Mouse (Mus musculus) urinary bladder, postnatal 36 days (tissue): Measurements from ENCODE around the gene Nek7.
A peak's percentile ranks its signal among the peaks of the same experiment; 100 is the strongest.

Source experiments
- DNase-seq, 2 experiments: peaks; one replicate each; pipeline ENCODE4 v3.0.0; 2022; ENCODE audit warnings: low spot score in 2 of 2, mixed read lengths in 1 of 2

The Nek7 gene

DNA sequence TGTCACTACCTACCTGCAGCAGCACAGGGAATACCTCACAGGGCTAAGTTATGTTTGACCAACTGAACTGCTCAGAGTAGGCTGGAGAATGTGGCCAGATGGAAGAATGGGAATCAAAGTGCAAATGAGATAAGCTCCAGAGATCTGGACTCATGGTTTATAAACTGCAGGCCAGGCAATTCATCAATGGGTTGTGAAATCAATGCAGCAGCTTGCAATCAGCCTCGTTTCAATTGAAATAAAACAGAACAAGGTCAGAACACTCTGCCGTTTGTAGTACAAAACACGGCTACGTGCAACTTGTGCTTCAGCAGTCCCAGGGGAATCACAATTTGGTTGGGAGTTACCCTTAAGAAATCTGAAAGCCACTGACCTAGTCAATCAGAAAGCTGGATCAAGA is 109.4 kb downstream of the Nek7 start:
- DNase-seq = peak in 1 of 2 experiments; percentile 42

DNA sequence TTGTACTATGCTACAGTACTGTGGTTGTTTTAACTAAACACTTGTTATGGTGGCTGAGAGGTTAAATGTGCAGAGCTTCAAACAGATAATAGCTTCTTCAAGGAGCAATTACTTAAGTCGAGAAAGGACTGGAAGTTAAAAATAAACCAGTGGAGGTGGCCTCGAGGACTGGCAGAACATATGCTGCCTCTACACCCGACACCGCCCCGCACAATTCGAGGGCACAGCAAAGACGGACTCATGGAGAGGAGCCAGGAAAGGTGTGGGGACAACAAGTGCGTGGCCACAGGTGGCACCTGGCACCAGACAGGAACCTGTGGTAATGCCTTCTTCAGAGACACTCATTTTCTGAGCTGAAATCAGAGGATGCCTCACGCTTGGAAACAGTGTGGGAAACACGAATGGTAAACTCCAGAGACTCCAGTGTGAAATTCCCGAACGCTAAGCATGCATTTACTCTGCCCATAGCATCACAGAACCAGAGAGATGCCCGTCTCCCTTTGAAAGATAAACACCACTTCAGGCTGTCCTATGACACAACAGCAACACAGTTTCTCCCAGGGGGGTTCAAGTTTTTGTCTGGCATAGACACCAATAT is 112.4 kb downstream of the Nek7 start:
- DNase-seq = no peak

DNA sequence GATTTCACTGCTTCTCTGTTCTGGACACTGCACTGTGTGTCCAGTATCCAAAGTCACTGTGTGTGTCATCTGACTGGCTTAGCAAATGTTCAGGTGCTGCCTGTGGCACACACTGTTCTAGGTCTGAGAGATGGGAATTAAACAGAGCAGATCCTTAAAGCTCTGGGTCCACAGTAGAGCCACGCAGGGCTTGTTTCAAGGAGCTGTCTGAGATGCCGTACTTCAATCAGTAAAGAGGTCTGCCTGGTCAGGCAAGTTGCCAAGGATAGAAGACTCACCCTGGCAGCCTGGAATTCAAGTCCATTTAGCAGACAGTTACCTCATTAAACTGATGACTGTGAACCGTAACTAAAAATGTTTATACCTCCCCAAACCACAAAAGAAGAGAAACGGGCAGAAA is 112.9 kb downstream of the Nek7 start:
- peak in 1 of 2 experiments; percentile 11 for DNase-seq

DNA sequence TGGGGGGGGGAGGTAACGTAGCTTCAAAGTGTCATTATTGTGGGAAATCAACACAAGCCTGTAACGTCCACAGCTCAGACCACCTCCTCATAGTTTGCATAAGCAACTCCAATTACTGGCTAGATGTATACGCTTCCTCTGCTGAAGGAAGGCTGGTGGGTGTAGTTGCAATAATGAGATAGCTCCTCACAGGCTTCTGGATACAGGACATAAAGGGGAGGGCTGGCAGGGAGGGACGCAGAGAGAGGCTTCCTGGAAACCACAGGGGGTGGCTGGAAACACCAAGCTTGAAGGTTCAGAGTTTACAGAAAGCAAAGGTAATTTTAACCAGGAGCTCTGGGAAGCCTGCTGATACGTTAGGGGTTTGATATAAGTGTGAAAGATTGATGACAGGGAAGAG is 115.7 kb downstream of the Nek7 start:
- no peak for DNase-seq

DNA sequence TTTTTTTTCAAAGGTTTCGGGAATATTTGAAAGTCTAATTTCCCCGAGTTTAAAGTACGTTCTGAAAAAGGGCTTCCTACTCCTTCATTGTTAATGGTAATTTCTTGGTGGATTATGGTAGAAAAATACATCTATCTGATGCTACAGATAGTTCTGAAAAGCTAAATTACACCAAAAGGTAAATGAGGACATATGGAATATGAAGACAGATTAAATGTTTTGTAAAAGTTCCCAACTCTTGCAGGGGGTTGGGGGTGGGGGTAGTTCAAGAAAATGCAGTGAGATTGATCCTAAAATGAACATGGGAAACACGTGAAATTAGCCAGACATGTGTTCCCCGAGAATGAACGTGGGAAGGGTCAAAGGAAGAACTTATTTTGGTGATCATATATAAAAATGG is 119.2 kb downstream of the Nek7 start:
- no peak for DNase-seq

DNA sequence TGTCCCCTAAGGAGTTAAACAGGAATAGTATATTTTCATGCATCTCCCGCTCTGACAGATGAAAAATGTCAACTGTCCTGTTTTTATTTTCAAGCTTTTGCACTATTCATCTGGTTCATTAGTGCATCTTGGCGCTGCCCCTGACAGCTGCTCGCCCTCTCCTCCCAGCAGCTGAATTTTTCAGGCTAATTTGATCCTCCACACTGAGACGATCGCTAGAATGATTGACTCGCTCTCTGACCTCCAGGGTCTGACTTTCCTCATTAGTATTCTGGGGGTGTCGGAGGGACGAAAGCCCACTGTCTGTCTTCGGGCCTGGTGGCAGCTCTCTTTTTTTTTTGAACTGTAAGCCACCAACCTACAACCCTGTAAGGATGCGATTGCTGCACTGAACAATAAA is 119.8 kb downstream of the Nek7 start:
- DNase-seq = no peak

DNA sequence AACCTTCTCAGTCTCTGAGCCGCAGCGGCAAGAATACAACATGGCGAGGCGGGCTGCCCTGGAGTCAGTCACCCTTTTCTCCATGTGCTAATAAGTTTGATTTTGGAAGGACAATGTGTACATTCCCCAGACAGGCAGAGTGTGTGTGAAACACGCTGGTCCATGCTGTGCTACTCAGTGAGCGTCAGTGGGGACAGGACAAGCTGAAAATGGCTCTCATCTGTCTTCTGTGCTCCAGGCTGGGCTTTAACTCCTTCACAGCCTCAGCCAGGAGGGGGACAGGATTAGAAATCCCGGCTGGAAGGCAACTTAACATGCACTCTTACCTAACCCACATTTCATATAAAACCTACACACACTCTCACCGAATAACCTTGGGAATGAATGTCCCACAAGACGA is 120.5 kb downstream of the Nek7 start:
- DNase-seq = no peak

DNA sequence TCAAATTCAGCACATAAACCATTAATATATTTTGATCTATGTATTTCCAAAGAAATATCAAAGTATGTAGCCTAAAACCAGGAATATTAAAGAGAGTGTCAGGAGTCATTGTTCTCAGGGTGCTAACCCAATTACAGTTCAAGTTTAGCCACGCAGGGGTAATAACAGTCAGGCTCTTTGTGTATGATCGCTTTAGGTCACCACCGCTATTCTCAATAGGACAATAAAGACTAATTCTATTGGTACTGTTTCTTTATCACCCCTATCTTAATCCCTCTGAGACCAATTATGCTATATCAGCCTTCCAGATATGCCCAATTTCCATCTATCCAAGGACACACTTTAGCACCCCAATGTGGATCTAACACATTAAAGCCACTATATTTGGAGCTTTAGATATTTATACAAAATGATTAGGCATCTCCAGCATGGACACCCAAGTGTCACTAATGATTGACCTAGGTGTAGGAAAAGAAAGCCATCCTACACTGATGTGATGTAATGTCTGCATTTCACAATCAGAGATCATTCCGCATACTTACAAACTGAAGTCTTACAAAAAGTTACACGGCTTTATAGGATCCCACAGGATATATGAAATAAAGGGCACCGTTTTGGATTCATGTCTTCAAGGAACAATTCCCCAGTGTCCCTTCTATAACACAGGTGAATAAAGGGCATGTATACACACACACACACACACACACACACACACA is 128.4 kb downstream of the Nek7 start:
- DNase-seq = no peak

DNA sequence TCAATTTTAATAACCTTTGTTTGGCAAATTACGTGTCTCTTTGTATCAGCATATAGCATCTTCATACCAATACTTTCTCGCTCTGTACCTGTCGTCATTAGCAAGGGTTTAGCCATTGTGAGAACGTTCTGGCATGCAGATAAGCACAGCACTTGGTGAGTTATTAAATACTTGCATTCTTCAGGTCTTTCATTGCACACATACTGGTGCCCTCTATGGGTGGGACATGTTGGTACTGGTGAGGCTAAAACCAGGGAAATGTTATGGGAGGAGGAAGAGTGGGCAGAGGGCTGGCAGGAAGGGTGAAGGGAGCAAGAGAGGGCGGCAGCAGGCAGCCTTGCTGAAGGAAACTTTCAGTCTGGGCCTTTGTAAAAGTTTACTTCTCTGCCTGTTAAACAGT is 132.4 kb downstream of the Nek7 start:
- DNase-seq = no peak

DNA sequence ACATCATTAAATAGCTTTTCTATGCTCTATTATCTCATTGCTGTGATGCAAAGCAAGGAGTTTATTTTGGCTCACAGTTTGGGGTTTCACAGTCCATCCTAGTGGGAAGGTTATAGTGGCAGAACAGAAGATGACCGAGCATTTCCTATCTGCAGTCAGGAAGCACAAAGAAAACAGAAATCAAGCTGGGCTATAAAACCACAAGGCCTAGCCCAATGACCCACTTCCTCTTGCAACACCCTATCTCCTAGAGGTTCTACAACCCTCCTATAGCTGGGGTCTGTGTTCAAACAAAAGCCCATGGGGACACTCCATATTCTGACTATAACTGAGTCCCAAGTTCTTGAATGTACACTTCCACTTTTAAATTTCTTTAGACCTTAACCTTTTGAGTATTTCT is 139.2 kb downstream of the Nek7 start:
- DNase-seq = no peak

DNA sequence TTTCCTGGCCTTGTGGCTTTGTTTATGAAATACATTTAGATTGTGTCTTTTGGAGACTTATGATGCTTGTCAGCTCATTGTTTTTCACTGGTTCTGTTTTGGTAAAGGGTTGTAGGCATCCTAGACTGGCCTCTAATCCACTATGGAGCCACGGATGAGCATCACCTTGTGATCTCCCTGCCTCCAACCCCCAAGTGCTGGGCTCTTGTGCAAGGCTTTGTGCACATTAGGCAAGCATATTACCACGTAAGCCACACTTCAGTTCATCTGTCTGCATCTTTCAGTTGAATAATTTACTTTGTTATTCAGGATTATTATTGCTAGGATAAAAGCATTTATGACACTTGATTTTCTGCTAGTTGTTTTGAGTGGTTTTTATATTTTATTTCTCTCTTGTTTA is 154.6 kb downstream of the Nek7 start:
- no peak for DNase-seq

DNA sequence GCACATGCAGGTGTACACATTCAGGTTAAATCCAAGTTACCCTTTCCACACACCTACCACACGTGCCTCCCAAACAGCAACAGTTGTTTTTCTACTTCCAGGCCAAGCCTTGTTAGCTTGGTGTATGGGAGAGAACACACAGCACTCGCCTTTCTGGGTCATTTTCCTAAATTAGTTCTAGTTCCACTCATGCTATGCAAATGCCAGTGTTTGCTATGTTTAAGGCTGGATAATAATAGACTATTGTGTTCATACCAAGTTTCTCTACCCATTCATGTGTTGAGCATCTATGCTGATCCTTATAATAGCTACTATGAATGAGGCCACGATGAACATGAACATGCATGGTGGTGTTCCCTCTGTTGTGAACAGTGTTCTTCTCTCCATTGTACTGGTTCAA is 158.5 kb downstream of the Nek7 start:
- DNase-seq = no peak

DNA sequence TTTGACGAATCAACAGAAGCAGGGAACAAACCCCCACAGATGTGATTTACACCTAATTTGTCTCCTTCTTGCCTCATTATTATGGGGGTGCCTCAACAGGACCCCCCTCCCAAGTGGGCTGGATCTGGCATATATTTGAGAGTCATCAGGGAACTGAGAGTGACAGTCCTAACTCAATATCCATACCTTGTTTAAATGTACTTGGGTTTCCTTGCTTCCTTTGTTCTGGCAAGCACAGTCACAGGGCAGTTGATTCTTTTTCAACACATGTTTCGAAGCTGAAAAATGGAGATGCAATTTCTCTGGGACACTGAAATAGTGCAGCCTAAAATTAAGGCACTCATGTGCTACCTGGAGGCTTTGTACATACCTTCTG is 170.5 kb downstream of the Nek7 start:
- no peak for DNase-seq

DNA sequence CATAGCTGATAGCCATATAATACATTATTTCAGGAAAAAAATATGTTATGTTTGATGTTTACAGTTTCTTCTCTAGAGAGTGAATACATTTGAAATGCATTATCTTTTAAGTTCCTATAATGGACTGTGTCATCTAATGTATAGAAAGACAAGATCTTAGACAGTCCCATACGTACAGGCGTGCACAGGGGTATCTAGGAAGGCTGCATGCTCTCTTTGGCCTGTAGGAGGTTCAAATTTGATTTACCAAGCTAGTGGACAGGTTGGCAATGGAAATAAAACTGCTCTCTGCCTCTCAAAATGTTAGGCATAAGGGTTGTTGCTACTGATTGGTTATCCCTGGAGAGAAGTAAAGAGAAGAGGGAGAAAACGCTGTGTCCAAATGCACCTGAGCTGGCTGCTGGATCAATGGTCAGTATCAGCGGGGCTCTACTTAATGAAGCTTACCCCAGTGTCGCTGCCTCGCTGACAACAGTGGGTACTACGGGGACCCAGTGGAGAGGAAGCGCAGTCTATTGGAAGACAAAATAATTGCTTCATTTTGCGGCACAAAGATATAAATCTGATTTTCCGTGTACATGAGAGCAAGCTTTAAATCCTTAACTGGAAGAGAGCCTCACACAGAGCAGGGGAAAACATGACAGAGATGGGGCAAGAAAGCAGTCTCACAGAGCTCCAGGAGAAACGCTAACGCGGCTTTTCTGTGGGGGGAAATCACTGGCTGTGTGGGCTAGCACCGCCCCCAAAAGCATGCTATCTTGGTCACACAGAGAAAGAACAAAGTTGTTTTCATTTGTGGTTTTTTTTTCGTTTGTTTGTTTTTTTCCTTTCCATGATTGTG is 171.1 kb downstream of the Nek7 start:
- DNase-seq = no peak

DNA sequence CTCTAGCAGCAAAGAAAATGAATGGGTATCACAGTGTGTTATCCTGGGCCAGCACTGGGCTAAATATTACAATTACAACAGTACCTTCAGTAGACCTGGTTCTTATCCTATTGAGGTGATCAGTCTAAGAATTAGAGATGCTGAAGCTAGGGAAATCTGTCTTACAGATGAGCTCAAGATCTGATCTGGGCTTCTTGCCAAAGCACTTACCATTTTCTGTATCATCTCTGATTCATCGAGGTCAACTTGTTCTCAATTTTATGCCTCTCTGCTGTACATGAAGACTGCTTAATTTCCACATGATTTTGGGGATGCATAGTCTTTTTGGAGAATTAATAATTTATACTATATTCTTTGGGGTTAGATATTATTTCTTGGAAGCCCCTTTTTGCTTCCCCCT is 173.1 kb downstream of the Nek7 start:
- no peak for DNase-seq
